Comparison of ENCODE assay signal across 8 mouse cellular contexts in the genomic region with DNA sequence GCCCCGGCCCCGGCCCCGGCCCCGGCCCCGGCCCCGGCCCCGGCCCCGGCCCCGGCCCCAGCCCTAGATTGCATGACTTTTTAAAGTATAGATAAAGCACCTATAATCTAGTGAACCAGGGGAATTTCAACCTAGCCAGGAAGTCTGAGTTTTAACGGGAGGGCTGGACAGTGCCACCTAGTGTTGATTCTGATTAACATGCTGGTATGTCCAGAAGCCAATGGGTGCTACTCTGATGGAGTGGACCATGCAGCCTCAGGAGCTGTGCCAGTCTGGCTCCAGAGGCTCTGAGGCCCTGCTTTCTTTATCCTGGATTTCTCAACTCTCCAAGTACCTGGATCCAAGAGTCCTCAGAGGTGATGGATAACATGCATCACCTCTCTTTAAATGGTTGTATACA. TPM values are rescaled to one million over a fixed set of nuclear protein-coding genes. Genes with fewer than 3 reads are reported as not detected.
A peak's percentile ranks its signal among the peaks of the same experiment; 100 is the strongest.
DNase-seq lines count a peak whose midpoint lies in the region; ATAC-seq and TF ChIP-seq lines count a peak whose summit lies in the region.

No protein-coding gene starts in this region.

- DNase-seq in heart, adult 18-20 months: peak; percentile 11 to 45
- peak; percentile 18 for DNase-seq in neural tube, embryonic 11.5 days (ENCODE audit: low spot score)
- DNase-seq in neural tube, embryonic 10.5 days (ENCODE audit: extremely low spot score, low spot score): no peak
- peak; percentile 46 for DNase-seq in lung, postnatal 10 days
- DNase-seq in testis, postnatal 10 days (ENCODE audit: low spot score): no peak

- no peak overlapping the region for H3K27ac ChIP-seq in heart, embryonic 11.5 days (ENCODE audit: low read depth, low read length)
- no peak overlapping the region for H3K27ac ChIP-seq in neural tube, embryonic 11.5 days (ENCODE audit: low read depth, low read length)
- no peak overlapping the region for H3K27ac ChIP-seq in cortical plate, adult 2 months (ENCODE audit: insufficient read depth, low read length)
- H3K27ac ChIP-seq in forebrain, embryonic 15.5 days (replicated peaks): no peak overlapping the region

- H3K9ac ChIP-seq in heart, embryonic 11.5 days (ENCODE audit: low read depth, low read length): no peak overlapping the region
- H3K9ac ChIP-seq in neural tube, embryonic 11.5 days (ENCODE audit: low read length): no peak overlapping the region
- no peak overlapping the region for H3K9ac ChIP-seq in forebrain, embryonic 15.5 days (replicated peaks)

- peaks cover 9% of the 10 kb centered on the region for H3K27me3 ChIP-seq in heart, embryonic 11.5 days (ENCODE audit: control insufficient read depth, insufficient read depth, low read length)
- no peaks in the 10 kb centered on the region for H3K27me3 ChIP-seq in neural tube, embryonic 11.5 days (ENCODE audit: control insufficient read depth, insufficient read depth, low read length)
- H3K27me3 ChIP-seq in forebrain, embryonic 15.5 days: no peaks in the 10 kb centered on the region; the same call in 1 of the 2 replicates

- TF ChIP-seq POLR2A in cortical plate, adult 2 months (IDR thresholded peaks at IDR 0.05; ENCODE audit: extremely low read depth, insufficient read depth, low read length): no peak

- TF ChIP-seq CTCF in cortical plate, adult 2 months (IDR thresholded peaks at IDR 0.05; ENCODE audit: extremely low read depth, insufficient read depth, low read length): peak; percentile 71

- WGBS in heart, embryonic 11.5 days (ENCODE audit: insufficient replicate concordance): 70% methylated on average over 10 of the region's 10 CpGs
- WGBS in neural tube, embryonic 11.5 days: 55% methylated on average over 4 of the region's 10 CpGs
- 79% methylated on average over 10 of the region's 10 CpGs for WGBS in forebrain, embryonic 15.5 days

- no peak overlapping the region for H3K4me2 ChIP-seq in heart, embryonic 11.5 days
- H3K4me2 ChIP-seq in neural tube, embryonic 11.5 days (ENCODE audit: low read depth): no peak overlapping the region
- no peak overlapping the region for H3K4me2 ChIP-seq in forebrain, embryonic 15.5 days (replicated peaks)

- H3K36me3 ChIP-seq in heart, embryonic 11.5 days (ENCODE audit: control insufficient read depth, insufficient read depth, low read length): no peaks in the 10 kb centered on the region
- no peaks in the 10 kb centered on the region for H3K36me3 ChIP-seq in neural tube, embryonic 11.5 days (ENCODE audit: control insufficient read depth, insufficient read depth, low read length)
- no peaks in the 10 kb centered on the region for H3K36me3 ChIP-seq in forebrain, embryonic 15.5 days

- no peak overlapping the region for H3K4me3 ChIP-seq in heart, embryonic 11.5 days (ENCODE audit: low read depth, low read length)
- no peak overlapping the region for H3K4me3 ChIP-seq in neural tube, embryonic 11.5 days (ENCODE audit: low read depth, low read length)
- H3K4me3 ChIP-seq in cortical plate, adult 2 months (ENCODE audit: insufficient read depth, low read length): no peak overlapping the region
- no peak overlapping the region for H3K4me3 ChIP-seq in forebrain, embryonic 15.5 days

- no peaks in the 10 kb centered on the region for H3K4me1 ChIP-seq in heart, embryonic 11.5 days (ENCODE audit: control insufficient read depth, insufficient read depth, low read length)
- no peaks in the 10 kb centered on the region for H3K4me1 ChIP-seq in neural tube, embryonic 11.5 days (ENCODE audit: control insufficient read depth, insufficient read depth, low read length)
- H3K4me1 ChIP-seq in cortical plate, adult 2 months (ENCODE audit: control insufficient read depth, insufficient read depth, low read length): no peaks in the 10 kb centered on the region
- H3K4me1 ChIP-seq in forebrain, embryonic 15.5 days: no peaks in the 10 kb centered on the region

- no peaks in the 10 kb centered on the region for H3K9me3 ChIP-seq in heart, embryonic 11.5 days (replicated peaks; ENCODE audit: control insufficient read depth, low read length)
- H3K9me3 ChIP-seq in neural tube, embryonic 11.5 days (ENCODE audit: control insufficient read depth, low read length): no peaks in the 10 kb centered on the region
- no peaks in the 10 kb centered on the region for H3K9me3 ChIP-seq in forebrain, embryonic 15.5 days

- ATAC-seq in heart, embryonic 11.5 days (replicated peaks; ENCODE audit: insufficient number of reproducible peaks, low FRiP score, low TSS enrichment): no peak
- ATAC-seq in neural tube, embryonic 11.5 days (ENCODE audit: insufficient read depth, low FRiP score, low TSS enrichment): no peak
- no peak for ATAC-seq in forebrain, embryonic 15.5 days (replicated peaks)

RNA-seq across cellular contexts. Expression of a gene that starts 35.8 kb away (rescaled TPM):
- total RNA-seq in heart, adult 18-20 months (2021): not detected
- polyA plus RNA-seq in heart, embryonic 11.5 days (2014; fragmentation: Nextera tagmentation; extraction: Ambion mirVana): not detected in 2 replicates
- not detected in 2 replicates for polyA plus RNA-seq in neural tube, embryonic 11.5 days (2014; fragmentation: Nextera tagmentation; extraction: Ambion mirVana)
- polyA plus RNA-seq in cortical plate, adult 2 months (2012; rRNA removed): 0.13 and 0.53 TPM in 2 replicates
- polyA plus RNA-seq in forebrain, embryonic 15.5 days (2015; fragmentation: Nextera tagmentation; extraction: Ambion mirVana): not detected in 2 replicates

Comparison
In these comparisons a context has a peak if more than half of its experiments do, and no peak if none do; other contexts are left out.
1. DNase-seq: peak in heart, adult 18-20 months (2 of 2), neural tube, embryonic 11.5 days (single experiment) and lung, postnatal 10 days (single experiment); none in neural tube, embryonic 10.5 days (single experiment) and testis, postnatal 10 days (single experiment).